Mouse (Mus musculus): ENCODE measurements around the gene Atg2a. TPM values are rescaled to one million over a fixed set of nuclear protein-coding genes. Genes with fewer than 3 reads are reported as not detected.
"Not testable (repeated sequence)": the region's sequence is repeated elsewhere in the genome, so short reads cannot be mapped to it uniquely, and the experiment has no call there.

Gene Atg2a
- total and polyA plus RNA-seq, 3 experiments: 7.0 to 44.4 (median 31.8) TPM

DNA sequence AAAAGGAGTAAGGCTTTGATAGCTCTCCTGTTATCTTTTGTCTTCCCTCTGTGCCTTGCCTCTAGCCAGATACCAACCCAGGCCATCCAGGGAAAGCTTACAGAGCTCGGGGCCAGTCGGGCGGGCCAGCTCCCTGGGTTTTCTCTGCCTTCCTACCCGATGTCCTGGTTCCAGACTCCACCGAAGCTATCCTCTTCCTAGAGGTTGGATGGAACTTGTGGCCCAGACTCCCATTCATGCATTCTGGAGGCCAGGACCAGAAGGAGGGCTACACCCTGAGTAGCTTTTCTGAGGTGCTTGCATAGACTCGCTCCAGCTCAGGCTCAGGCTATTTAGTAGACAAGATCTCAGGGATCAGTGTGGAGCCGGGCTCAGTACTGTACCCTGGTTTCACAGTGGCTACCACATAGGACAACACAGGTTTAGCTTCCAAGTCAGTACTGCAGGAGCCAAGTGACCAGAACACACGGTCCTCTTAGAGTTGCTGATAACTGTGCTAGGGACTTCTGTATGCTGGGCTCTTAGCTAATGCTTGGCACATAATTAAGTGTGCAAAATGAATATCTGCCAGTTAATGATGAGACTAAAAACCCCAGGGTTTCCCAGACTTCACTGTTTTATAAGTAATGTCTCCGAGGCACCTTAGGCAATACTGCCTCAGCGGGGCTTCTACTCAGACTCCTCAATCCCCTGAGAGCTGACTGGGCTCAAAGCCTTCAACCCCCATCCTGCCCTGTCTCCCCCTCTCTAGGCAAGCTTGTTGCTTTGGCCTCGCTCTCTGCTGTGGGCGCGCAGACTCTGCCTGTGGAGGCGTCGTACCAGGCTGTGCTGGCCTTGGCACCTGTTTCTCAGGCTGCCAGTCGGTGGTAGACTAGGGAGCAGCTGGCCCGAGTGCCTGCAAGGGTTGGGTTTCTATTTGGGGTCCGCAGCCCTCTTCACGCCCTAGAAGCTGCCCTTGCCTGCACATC lies 45.2 kb downstream of the Atg2a start:
- peaks cover 96% of the 10 kb centered on the region for H3K4me1 ChIP-seq (ENCODE audit: insufficient read depth, low read depth, low read length)
- no peak for ATAC-seq (ENCODE audit: extremely low read depth, insufficient number of reproducible peaks, low FRiP score, poor library complexity, severe bottlenecking)
- DNase-seq (ENCODE audit: low spot score): no peak
- H3K27me3 ChIP-seq (ENCODE audit: insufficient read depth, low read length): no peaks in the 10 kb centered on the region
- TF ChIP-seq POLR2AphosphoS5 (IDR thresholded peaks at IDR 0.05; ENCODE audit: insufficient replicate concordance, low read depth, low read length) (no peak), CTCF (IDR thresholded peaks at IDR 0.05; ENCODE audit: low read depth, low read length) (no peak), GATA1 (IDR thresholded peaks at IDR 0.05; ENCODE audit: borderline replicate concordance, low read length) (no peak), GATA2 (IDR thresholded peaks at IDR 0.05; ENCODE audit: borderline replicate concordance, low read depth, low read length) (no peak), TAL1 (conservative IDR thresholded peaks at IDR 0.05; ENCODE audit: low read depth, low read length) (no peak)
- no peaks in the 10 kb centered on the region for H3K9me3 ChIP-seq (replicated peaks)
- peaks cover 90% of the 10 kb centered on the region for H3K36me3 ChIP-seq (replicated peaks)
- H3K4me3 ChIP-seq (ENCODE audit: low read depth, low read length): peak overlapping the region; percentile 51; the same call in 1 of the 2 replicates

DNA sequence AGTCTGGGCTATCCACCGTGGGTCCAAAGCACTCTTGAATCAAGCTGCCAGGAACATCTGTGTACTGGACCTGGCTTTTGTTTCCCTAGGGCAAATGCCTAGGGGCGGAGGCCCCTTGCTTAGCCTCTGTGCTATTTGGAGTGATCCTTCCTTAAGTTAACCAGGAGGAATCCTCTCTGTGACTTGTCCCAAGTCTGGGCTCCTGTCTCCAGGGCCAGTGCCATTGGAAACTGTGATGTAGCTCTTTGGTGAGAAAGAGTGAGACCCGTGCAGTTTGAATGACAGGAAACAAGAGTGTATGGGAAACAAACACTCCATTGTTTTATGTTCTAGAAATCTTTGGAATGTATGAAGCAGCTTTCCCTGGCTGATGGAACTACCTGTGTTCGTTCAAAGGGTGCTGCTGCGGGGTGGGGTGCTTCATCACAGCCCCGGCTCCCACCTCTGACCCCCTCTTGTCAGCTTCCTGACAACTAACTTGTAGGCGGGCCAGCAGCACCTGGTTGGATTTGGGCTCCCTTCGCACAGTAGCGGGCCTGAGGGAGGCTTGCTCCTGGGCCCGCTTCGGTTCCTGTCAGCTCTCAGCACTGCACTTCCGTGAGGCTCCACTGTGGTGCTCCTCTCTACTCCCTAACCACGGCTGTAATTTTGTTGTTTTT lies 46.9 kb downstream of the Atg2a start:
- TF ChIP-seq GATA2 (IDR thresholded peaks at IDR 0.05; ENCODE audit: borderline replicate concordance, low read depth, low read length): no peak
- TF ChIP-seq CTCF (IDR thresholded peaks at IDR 0.05; ENCODE audit: low read depth, low read length): no peak
- TF ChIP-seq GATA1 (IDR thresholded peaks at IDR 0.05; ENCODE audit: borderline replicate concordance, low read length): no peak
- no peak for TF ChIP-seq POLR2AphosphoS5 (IDR thresholded peaks at IDR 0.05; ENCODE audit: insufficient replicate concordance, low read depth, low read length)
- TF ChIP-seq TAL1 (conservative IDR thresholded peaks at IDR 0.05; ENCODE audit: low read depth, low read length): no peak
- H3K36me3 ChIP-seq (replicated peaks): peaks cover 89% of the 10 kb centered on the region
- DNase-seq (ENCODE audit: low spot score): no peak
- no peaks in the 10 kb centered on the region for H3K27me3 ChIP-seq (ENCODE audit: insufficient read depth, low read length)
- no peak overlapping the region; the same call in 1 of the 2 replicates for H3K4me3 ChIP-seq (ENCODE audit: low read depth, low read length)
- H3K4me1 ChIP-seq (ENCODE audit: insufficient read depth, low read depth, low read length): peaks cover 95% of the 10 kb centered on the region
- H3K9me3 ChIP-seq (replicated peaks): no peaks in the 10 kb centered on the region
- ATAC-seq (ENCODE audit: extremely low read depth, insufficient number of reproducible peaks, low FRiP score, poor library complexity, severe bottlenecking): no peak

DNA sequence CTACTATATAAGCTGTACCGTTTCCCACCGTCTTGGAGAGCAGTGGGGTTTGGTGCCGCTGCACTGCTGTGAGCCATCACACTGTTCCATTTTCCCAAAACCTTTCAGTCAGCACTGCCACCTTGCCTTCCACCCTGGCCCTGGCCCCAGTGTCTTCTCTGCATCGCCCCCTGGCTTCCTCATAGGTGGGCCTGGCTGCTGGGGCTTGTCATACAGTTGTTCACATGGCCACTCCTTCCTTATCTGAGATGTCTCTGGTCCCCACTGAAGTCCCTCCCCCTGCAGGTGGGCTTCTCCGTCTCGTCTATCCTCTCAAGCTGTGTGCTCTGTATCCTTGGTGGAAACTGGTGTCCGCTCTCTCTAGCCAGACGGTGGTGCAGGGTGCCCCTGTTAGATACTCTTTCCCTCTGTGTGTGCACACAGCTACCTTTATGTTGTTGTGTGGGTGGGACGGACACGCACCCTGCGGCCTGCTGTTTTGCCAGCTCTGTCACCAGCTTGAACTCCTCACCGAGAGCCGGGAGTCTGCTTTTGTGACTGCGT lies 48.3 kb downstream of the Atg2a start:
- TF ChIP-seq POLR2AphosphoS5 (IDR thresholded peaks at IDR 0.05; ENCODE audit: insufficient replicate concordance, low read depth, low read length) (no peak), GATA2 (IDR thresholded peaks at IDR 0.05; ENCODE audit: borderline replicate concordance, low read depth, low read length) (no peak)
- DNase-seq (ENCODE audit: low spot score): no peak
- Histone ChIP-seq H3K4me3 (ENCODE audit: low read depth, low read length) (peak overlapping the region; percentile 13; the same call in 1 of the 2 replicates), H3K36me3 (replicated peaks) (peaks cover 92% of the 10 kb centered on the region), H3K9me3 (replicated peaks) (no peaks in the 10 kb centered on the region), H3K4me1 (ENCODE audit: insufficient read depth, low read depth, low read length) (peaks cover 92% of the 10 kb centered on the region), H3K27me3 (ENCODE audit: insufficient read depth, low read length) (no peaks in the 10 kb centered on the region)
- ATAC-seq (ENCODE audit: extremely low read depth, insufficient number of reproducible peaks, low FRiP score, poor library complexity, severe bottlenecking): no peak

DNA sequence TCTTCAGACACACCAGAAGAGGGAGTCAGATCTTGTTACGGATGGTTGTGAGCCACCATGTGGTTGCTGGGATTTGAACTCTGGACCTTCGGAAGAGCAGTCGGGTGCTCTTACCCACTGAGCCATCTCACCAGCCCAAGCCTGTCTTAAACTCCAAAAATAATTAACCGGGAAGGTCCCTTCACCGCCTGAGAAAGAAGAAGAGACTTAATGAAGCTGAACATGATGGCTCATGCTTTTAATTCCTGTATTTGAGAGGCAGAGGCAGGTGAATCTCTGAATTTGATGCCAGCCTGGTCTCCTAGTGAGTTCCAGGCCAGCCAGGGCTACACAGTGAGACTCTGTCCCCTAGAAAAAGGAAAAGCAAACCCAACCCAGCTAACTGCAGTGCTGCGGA lies 49.2 kb downstream of the Atg2a start:
- H3K36me3 ChIP-seq (replicated peaks): peaks cover 92% of the 10 kb centered on the region

DNA sequence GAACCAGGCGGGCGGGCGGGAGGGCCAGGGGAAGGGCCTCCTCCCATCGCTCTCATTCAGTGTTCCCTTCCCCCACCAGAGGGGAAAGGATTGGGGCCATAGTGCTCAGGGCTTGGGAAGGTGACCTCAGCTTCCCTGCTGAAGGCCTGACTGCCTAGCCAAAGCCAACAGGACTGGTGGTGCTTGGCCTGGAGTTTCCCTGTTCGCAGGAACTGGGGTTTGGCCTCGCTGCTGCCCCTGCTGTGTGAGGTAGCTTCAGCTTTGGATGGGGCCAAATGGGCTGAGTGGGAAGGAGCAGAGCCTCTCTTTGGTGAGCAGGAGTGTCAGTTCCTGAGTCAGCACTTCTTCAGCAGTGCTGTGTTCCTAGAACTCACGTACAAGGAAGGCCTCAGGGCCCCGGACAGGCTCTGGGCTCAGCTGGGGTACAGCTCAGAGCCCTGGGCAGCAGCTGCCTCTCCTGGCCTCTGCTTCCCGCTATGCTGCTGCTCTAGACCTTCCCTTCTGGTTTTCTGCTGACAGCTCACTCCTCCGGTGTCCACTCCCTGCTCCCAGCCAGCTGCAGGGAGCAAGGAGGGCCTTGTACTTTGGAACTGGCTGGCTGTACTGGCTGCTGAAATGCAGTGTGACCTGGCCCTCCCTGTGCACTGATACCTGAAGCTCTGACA lies 49.8 kb downstream of the Atg2a start:
- Histone ChIP-seq H3K4me1 (ENCODE audit: insufficient read depth, low read depth, low read length) (peaks cover 92% of the 10 kb centered on the region), H3K4me3 (ENCODE audit: low read depth, low read length) (peak overlapping the region; percentile 64; the same call in 1 of the 2 replicates)

More for the DNA sequence above, 49.2 kb downstream of the Atg2a start:
- H3K9me3 ChIP-seq (replicated peaks); ATAC-seq (ENCODE audit: extremely low read depth, insufficient number of reproducible peaks, low FRiP score, poor library complexity, severe bottlenecking); DNase-seq (ENCODE audit: low spot score); H3K27me3 ChIP-seq (ENCODE audit: insufficient read depth, low read length): not testable (repeated sequence)
- Histone ChIP-seq H3K4me3 (ENCODE audit: low read depth, low read length) (peak overlapping the region; percentile 64; the same call in 1 of the 2 replicates), H3K4me1 (ENCODE audit: insufficient read depth, low read depth, low read length) (peaks cover 92% of the 10 kb centered on the region)

DNA sequence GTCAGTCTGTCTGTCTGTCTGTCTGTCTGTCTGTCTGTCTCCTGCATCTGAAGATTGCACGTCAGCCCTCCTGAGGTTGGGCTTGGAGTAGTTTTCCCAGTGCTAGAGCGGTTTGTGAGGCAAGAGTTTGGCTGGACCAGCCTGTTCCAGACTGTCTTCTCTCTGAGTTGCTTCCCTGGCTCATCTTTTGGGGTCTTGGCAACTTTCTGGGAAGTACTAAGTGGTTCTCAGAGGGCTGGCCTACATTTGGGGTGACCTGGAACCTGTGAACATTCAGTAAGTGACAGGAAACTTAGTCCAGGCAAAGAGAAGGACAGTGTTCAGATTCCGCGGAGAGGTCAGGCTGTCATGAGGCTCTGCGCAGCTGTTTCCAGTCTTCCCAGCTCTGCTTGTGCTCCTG lies 50.8 kb downstream of the Atg2a start:
- H3K9me3 ChIP-seq (replicated peaks): no peaks in the 10 kb centered on the region
- TF ChIP-seq GATA2 (IDR thresholded peaks at IDR 0.05; ENCODE audit: borderline replicate concordance, low read depth, low read length) (no peak), CTCF (IDR thresholded peaks at IDR 0.05; ENCODE audit: low read depth, low read length) (no peak), TAL1 (conservative IDR thresholded peaks at IDR 0.05; ENCODE audit: low read depth, low read length) (no peak)
- no peak for DNase-seq (ENCODE audit: low spot score)
- H3K4me1 ChIP-seq (ENCODE audit: insufficient read depth, low read depth, low read length): peaks cover 92% of the 10 kb centered on the region
- no peak for ATAC-seq (ENCODE audit: extremely low read depth, insufficient number of reproducible peaks, low FRiP score, poor library complexity, severe bottlenecking)
- no peaks in the 10 kb centered on the region for H3K27me3 ChIP-seq (ENCODE audit: insufficient read depth, low read length)
- H3K4me3 ChIP-seq (ENCODE audit: low read depth, low read length): no peak overlapping the region
- H3K36me3 ChIP-seq (replicated peaks): peaks cover 92% of the 10 kb centered on the region

More for the DNA sequence above, 49.8 kb downstream of the Atg2a start:
- Histone ChIP-seq H3K9me3 (replicated peaks) (no peaks in the 10 kb centered on the region), H3K36me3 (replicated peaks) (peaks cover 92% of the 10 kb centered on the region), H3K27me3 (ENCODE audit: insufficient read depth, low read length) (no peaks in the 10 kb centered on the region)
- TF ChIP-seq CTCF (IDR thresholded peaks at IDR 0.05; ENCODE audit: low read depth, low read length) (no peak), GATA1 (IDR thresholded peaks at IDR 0.05; ENCODE audit: borderline replicate concordance, low read length) (no peak), TAL1 (conservative IDR thresholded peaks at IDR 0.05; ENCODE audit: low read depth, low read length) (no peak), POLR2AphosphoS5 (IDR thresholded peaks at IDR 0.05; ENCODE audit: insufficient replicate concordance, low read depth, low read length) (no peak), GATA2 (IDR thresholded peaks at IDR 0.05; ENCODE audit: borderline replicate concordance, low read depth, low read length) (no peak)
- DNase-seq (ENCODE audit: low spot score) (peak; percentile 72), ATAC-seq (ENCODE audit: extremely low read depth, insufficient number of reproducible peaks, low FRiP score, poor library complexity, severe bottlenecking) (peak; percentile 77)
